Mouse (Mus musculus) olfactory bulb, adult 2 months (tissue): ENCODE data around the gene Olfr520.

ENCODE experiments used
- CTCF ChIP-seq: fragments of 200-500 bp; IDR thresholded peaks from 2 replicates; pipeline ENCODE4 v1.5.1; 2012; ENCODE audit warnings: low read depth, mild to moderate bottlenecking, low read length, moderate library complexity; ENCODE audit not compliant: insufficient read depth
- POLR2A ChIP-seq: fragments of 200-500 bp; IDR thresholded peaks from 2 replicates; pipeline ENCODE4 v1.6.1; 2012; ENCODE audit warnings: mild to moderate bottlenecking, low read depth, low read length, moderate library complexity; ENCODE audit not compliant: insufficient read depth

DNA sequence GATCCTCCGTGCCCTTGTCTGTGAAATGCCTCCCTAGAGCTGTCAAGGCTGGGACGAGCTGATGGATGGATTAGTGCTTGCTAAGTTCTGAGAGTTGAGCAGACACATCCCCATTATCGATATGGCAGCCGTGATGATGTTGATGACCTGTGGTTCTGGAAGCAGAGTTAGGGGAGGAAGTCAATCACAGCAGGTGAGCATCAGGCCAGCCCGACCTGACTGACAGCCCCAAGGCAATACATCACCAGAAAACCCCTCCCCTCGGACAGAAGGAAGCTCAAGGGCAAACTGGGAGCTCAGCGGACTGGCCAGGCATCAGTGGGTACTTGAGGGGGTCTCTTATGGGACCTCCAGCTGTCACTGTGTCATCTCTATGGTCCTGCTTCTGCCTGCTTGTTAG lies 20.1 kb upstream of the Olfr520 start:
- no peak for TF ChIP-seq CTCF
- no peak for TF ChIP-seq POLR2A
